Mouse (Mus musculus) ovary, adult 18-20 months (tissue): Measurements from ENCODE around the gene Ptpn12.
"Not testable (repeated sequence)": the region's sequence is repeated elsewhere in the genome, so short reads cannot be mapped to it uniquely, and the experiment has no call there.

Source experiments
- DNase-seq: peaks from one replicate; pipeline ENCODE4 v3.0.0; 2022; ENCODE audit warnings: low spot score, mixed read lengths

Ptpn12 gene

GRCm38 (mm10) chr5:20951666-20952281 is 103.9 kb downstream of the Ptpn12 start:
- peak; percentile 95 for DNase-seq

DNA sequence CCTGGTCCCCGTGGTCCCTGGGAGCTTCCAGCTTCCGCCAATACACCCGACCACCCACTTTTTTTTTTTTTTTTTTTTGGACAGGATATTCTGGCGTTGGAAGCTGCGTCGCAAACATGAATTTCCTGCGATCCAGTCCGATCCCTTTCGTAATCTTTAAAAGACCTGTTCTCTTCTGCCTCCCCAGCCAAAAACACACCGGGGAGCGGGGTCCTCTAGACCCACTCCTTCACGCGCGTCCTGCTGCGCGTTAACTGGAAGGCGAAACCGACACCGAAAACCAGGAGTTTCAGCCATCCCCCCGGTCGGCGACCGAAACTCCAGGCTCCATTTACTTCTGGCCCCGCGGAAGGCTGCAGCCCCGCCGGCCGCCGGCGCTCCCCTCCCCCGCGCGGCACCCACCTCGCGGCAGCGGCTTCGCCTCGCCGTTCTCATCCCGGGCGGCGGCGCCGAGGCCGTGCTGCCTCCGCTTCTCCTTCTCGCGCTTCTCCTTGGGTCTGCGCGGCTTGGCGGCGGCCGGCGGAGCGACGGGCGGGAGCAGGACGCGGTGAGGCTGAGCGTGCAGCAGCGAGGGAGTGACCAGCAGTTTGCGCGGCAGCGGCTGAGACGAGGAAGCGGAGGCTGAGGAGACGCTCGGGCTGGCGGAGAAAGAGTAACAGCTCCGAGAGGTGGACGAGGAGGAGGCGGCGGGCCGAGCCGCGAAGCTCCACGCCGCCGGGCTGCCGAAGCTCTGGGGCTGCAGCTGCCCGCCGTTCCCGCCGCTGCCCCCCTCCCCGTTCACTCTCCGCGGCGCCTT is 104.7 kb downstream of the Ptpn12 start:
- peak; percentile 31 for DNase-seq

DNA sequence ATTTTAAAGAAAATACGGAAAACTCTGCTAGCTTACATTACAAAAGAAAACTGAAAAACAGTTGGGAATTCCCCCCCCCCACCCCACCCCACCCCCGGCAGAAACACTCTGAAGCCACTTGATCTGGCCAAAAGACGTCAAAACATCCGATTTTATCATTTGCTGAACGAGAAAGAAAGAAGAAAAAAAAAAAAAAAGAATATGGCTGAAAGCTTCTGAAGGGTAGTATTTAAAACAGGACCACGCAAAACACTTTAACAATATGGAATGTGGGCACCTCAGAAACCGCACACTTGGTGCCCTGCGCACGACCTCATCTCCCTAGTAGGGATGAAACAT is 105.2 kb downstream of the Ptpn12 start:
- DNase-seq: no peak

GRCm38 (mm10) chr5:20950093-20950492 is 105.6 kb downstream of the Ptpn12 start:
- no peak for DNase-seq

GRCm38 (mm10) chr5:20946906-20947305 is 108.8 kb downstream of the Ptpn12 start:
- no peak for DNase-seq

- no peak for DNase-seq
Measured at GRCm38 (mm10) chr5:20944961-20945748, 110.6 kb downstream of the Ptpn12 start.

- DNase-seq: not testable (repeated sequence)
Measured at GRCm38 (mm10) chr5:20943791-20944190, 111.9 kb downstream of the Ptpn12 start.

DNA sequence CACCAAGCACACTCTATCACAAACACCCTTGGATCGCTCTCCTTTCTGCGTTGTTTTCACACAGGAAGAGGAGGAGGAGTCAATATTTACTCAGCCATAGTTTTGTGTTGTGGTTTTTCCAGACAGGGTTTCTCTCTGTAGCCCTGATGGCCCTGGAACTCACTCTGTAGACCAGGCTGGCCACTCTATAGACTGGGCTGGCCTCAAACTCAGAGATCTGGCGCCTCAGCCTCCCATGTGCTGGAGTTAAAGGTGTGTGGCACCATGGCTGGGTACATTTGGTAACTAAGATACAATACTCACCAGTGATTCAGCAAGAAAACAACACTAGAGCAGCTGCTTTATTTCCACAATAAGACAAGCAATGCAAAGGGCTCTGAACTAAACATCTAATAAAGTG is 113.2 kb downstream of the Ptpn12 start:
- no peak for DNase-seq

DNA sequence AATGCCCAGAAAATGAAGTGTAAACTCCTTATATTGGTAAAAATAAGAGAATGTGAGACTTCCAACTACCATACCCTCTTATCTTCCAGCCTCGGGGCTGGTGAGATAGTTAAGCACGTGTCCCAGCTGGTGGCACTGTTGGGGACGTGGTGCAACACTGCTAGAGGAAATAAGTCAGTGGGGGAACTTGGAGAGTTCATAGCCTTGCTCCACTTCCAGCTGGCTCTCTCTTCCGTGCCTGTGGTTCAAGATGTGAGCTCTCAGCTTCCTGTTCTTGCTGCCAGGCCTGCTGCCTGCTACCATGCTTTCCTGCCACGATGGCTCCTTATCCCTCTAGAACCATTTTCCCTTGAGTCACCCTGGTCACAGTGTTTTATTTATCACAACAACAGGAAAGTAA is 114.5 kb downstream of the Ptpn12 start:
- DNase-seq: peak; percentile 8

- no peak for DNase-seq
Measured at GRCm38 (mm10) chr5:20940696-20941095, 115.0 kb downstream of the Ptpn12 start.

GRCm38 (mm10) chr5:20940040-20940571 is 115.6 kb downstream of the Ptpn12 start:
- no peak for DNase-seq

- no peak for DNase-seq
Measured at GRCm38 (mm10) chr5:20938523-20938922, 117.2 kb downstream of the Ptpn12 start.
